Mouse (Mus musculus) c-Kit-positive CD71-positive TER-119-negative erythroid progenitor cells, embryonic 14.5 days (primary cell): ENCODE measurements around the gene Slc26a6.
A peak's percentile ranks its signal among the peaks of the same experiment; 100 is the strongest.

Experiments used
- DNase-seq: peaks from one replicate; pipeline ENCODE4 v3.0.0-alpha.2; 2013; ENCODE audit warnings: low read depth

Slc26a6 gene

GRCm38 (mm10) chr9:108847374-108847773 is 5.7 kb upstream of the Slc26a6 start:
- DNase-seq: no peak

- no peak for DNase-seq
These were observed 4.7 kb upstream of the Slc26a6 start for GRCm38 (mm10) chr9:108848419-108848818.

- peak; percentile 94 for DNase-seq
These were observed 655 bp downstream of the Slc26a6 start for GRCm38 (mm10) chr9:108853635-108854240.

GRCm38 (mm10) chr9:108854241-108854696 is 1.2 kb downstream of the Slc26a6 start:
- peak; percentile 83 for DNase-seq

- no peak for DNase-seq
These were observed 2.3 kb downstream of the Slc26a6 start for GRCm38 (mm10) chr9:108855335-108855734.

GRCm38 (mm10) chr9:108858792-108859527 is 5.9 kb downstream of the Slc26a6 start:
- DNase-seq: no peak

GRCm38 (mm10) chr9:108912308-108912707 is 59.2 kb downstream of the Slc26a6 start:
- DNase-seq: no peak

- no peak for DNase-seq
These were observed 60.1 kb downstream of the Slc26a6 start for GRCm38 (mm10) chr9:108913161-108913560.

GRCm38 (mm10) chr9:108913621-108914020 is 60.5 kb downstream of the Slc26a6 start:
- DNase-seq: no peak

- DNase-seq: no peak
These were observed 61.4 kb downstream of the Slc26a6 start, which contains the start of gene Tmem89 for GRCm38 (mm10) chr9:108914491-108914890. Gene Tmem89, plus strand, starts transcription at chr9:108914619.

GRCm38 (mm10) chr9:108925897-108926296 is 72.8 kb downstream of the Slc26a6 start:
- DNase-seq: no peak

- no peak for DNase-seq
These were observed 75.3 kb downstream of the Slc26a6 start for GRCm38 (mm10) chr9:108928424-108928823.

- no peak for DNase-seq
These were observed 82.9 kb downstream of the Slc26a6 start for GRCm38 (mm10) chr9:108935991-108936390.

- DNase-seq: peak; percentile 99
These were observed 83.6 kb downstream of the Slc26a6 start, which contains the start of gene Uqcrc1 for GRCm38 (mm10) chr9:108936418-108937364. Gene Uqcrc1, plus strand, starts transcription at chr9:108936633.

GRCm38 (mm10) chr9:108945111-108945510 is 92.0 kb downstream of the Slc26a6 start:
- DNase-seq: no peak

- DNase-seq: peak; percentile 31
These were observed 92.5 kb downstream of the Slc26a6 start for GRCm38 (mm10) chr9:108945608-108946007.

- DNase-seq: no peak
These were observed 96.3 kb downstream of the Slc26a6 start for GRCm38 (mm10) chr9:108949231-108949966.

GRCm38 (mm10) chr9:108949967-108950728 is 97.1 kb downstream of the Slc26a6 start:
- DNase-seq: no peak

GRCm38 (mm10) chr9:108953081-108953636 is 100.1 kb downstream of the Slc26a6 start, which contains the start of gene Col7a1:
Gene Col7a1, plus strand, starts transcription at chr9:108953586.
- no peak for DNase-seq

GRCm38 (mm10) chr9:108955241-108955640 is 102.2 kb downstream of the Slc26a6 start:
- DNase-seq: no peak
